Mouse (Mus musculus): ENCODE measurements around the gene Stat5a. TPM values are rescaled to one million over a fixed set of nuclear protein-coding genes. Genes with fewer than 3 reads are reported as not detected.

The Stat5a gene
- polyA plus RNA-seq, 1 experiment from 2014 or later, result 4.5 TPM

- no peak overlapping the region for H3K4me3 ChIP-seq (ENCODE audit: low read length)
- no peaks in the 10 kb centered on the region for H3K4me1 ChIP-seq (ENCODE audit: insufficient read depth, low read length)
- H3K9me3 ChIP-seq (ENCODE audit: low read length), result no peaks in the 10 kb centered on the region
- ATAC-seq (ENCODE audit: low FRiP score, low TSS enrichment), result no peak
- WGBS, result 74% methylated on average over 8 of the region's 8 CpGs
- no peaks in the 10 kb centered on the region for H3K27me3 ChIP-seq (ENCODE audit: insufficient read depth, low read length)
- no peak overlapping the region for H3K9ac ChIP-seq (replicated peaks; ENCODE audit: low read length)
- H3K36me3 ChIP-seq (ENCODE audit: insufficient read depth, low read length), result no peaks in the 10 kb centered on the region
- H3K4me2 ChIP-seq (replicated peaks; ENCODE audit: low read depth, low read length), result no peak overlapping the region
- no peak overlapping the region for H3K27ac ChIP-seq (ENCODE audit: low read length)
Observed at GRCm38 (mm10) chr11:100870968-100871350, 11.8 kb downstream of the Stat5a start.

GRCm38 (mm10) chr11:100875761-100876160 is 16.6 kb downstream of the Stat5a start:
- WGBS, result 60% methylated on average over 3 of the region's 3 CpGs
- no peak for ATAC-seq (ENCODE audit: low FRiP score, low TSS enrichment)

GRCm38 (mm10) chr11:100879321-100880078 is 20.3 kb downstream of the Stat5a start:
- Histone ChIP-seq H3K4me2 (replicated peaks; ENCODE audit: low read depth, low read length) (no peak overlapping the region), H3K9me3 (ENCODE audit: low read length) (no peaks in the 10 kb centered on the region), H3K27me3 (ENCODE audit: insufficient read depth, low read length) (no peaks in the 10 kb centered on the region), H3K9ac (replicated peaks; ENCODE audit: low read length) (no peak overlapping the region), H3K36me3 (ENCODE audit: insufficient read depth, low read length) (no peaks in the 10 kb centered on the region), H3K27ac (ENCODE audit: low read length) (no peak overlapping the region), H3K4me1 (ENCODE audit: insufficient read depth, low read length) (no peaks in the 10 kb centered on the region), H3K4me3 (ENCODE audit: low read length) (no peak overlapping the region)
- ATAC-seq (ENCODE audit: low FRiP score, low TSS enrichment), result no peak
- WGBS, result 86% methylated on average over 15 of the region's 15 CpGs

More at GRCm38 (mm10) chr11:100875761-100876160, 16.6 kb downstream of the Stat5a start:
- Histone ChIP-seq H3K27ac (ENCODE audit: low read length) (no peak overlapping the region), H3K9me3 (ENCODE audit: low read length) (no peaks in the 10 kb centered on the region), H3K4me2 (replicated peaks; ENCODE audit: low read depth, low read length) (no peak overlapping the region), H3K4me1 (ENCODE audit: insufficient read depth, low read length) (no peaks in the 10 kb centered on the region), H3K4me3 (ENCODE audit: low read length) (no peak overlapping the region), H3K27me3 (ENCODE audit: insufficient read depth, low read length) (no peaks in the 10 kb centered on the region), H3K9ac (replicated peaks; ENCODE audit: low read length) (no peak overlapping the region), H3K36me3 (ENCODE audit: insufficient read depth, low read length) (no peaks in the 10 kb centered on the region)

GRCm38 (mm10) chr11:100883640-100884039 is 24.5 kb downstream of the Stat5a start:
- no peak for ATAC-seq (ENCODE audit: low FRiP score, low TSS enrichment)
- H3K27ac ChIP-seq (ENCODE audit: low read length), result no peak overlapping the region
- no peaks in the 10 kb centered on the region for H3K27me3 ChIP-seq (ENCODE audit: insufficient read depth, low read length)
- H3K4me1 ChIP-seq (ENCODE audit: insufficient read depth, low read length), result no peaks in the 10 kb centered on the region
- no peak overlapping the region for H3K9ac ChIP-seq (replicated peaks; ENCODE audit: low read length)
- no peaks in the 10 kb centered on the region for H3K9me3 ChIP-seq (ENCODE audit: low read length)
- H3K36me3 ChIP-seq (ENCODE audit: insufficient read depth, low read length), result peaks cover 4% of the 10 kb centered on the region; the same call in 1 of the 2 replicates
- 88% methylated on average over 10 of the region's 10 CpGs for WGBS
- no peak overlapping the region for H3K4me3 ChIP-seq (ENCODE audit: low read length)
- H3K4me2 ChIP-seq (replicated peaks; ENCODE audit: low read depth, low read length), result no peak overlapping the region

GRCm38 (mm10) chr11:100885472-100885871 is 26.3 kb downstream of the Stat5a start:
- no peaks in the 10 kb centered on the region for H3K9me3 ChIP-seq (ENCODE audit: low read length)
- H3K4me3 ChIP-seq (ENCODE audit: low read length), result no peak overlapping the region
- no peaks in the 10 kb centered on the region for H3K27me3 ChIP-seq (ENCODE audit: insufficient read depth, low read length)
- no peak overlapping the region for H3K27ac ChIP-seq (ENCODE audit: low read length)
- H3K4me2 ChIP-seq (replicated peaks; ENCODE audit: low read depth, low read length), result no peak overlapping the region
- no peak overlapping the region for H3K9ac ChIP-seq (replicated peaks; ENCODE audit: low read length)
- peaks cover 16% of the 10 kb centered on the region for H3K36me3 ChIP-seq (ENCODE audit: insufficient read depth, low read length)
- no peak for ATAC-seq (ENCODE audit: low FRiP score, low TSS enrichment)
- H3K4me1 ChIP-seq (ENCODE audit: insufficient read depth, low read length), result no peaks in the 10 kb centered on the region

- no peaks in the 10 kb centered on the region for H3K27me3 ChIP-seq (ENCODE audit: insufficient read depth, low read length)
- no peak for ATAC-seq (ENCODE audit: low FRiP score, low TSS enrichment)
- H3K4me2 ChIP-seq (replicated peaks; ENCODE audit: low read depth, low read length), result no peak overlapping the region
- H3K36me3 ChIP-seq (ENCODE audit: insufficient read depth, low read length), result peaks cover 16% of the 10 kb centered on the region
- 43% methylated on average over 8 of the region's 8 CpGs for WGBS
- no peak overlapping the region for H3K27ac ChIP-seq (ENCODE audit: low read length)
- no peak overlapping the region for H3K4me3 ChIP-seq (ENCODE audit: low read length)
- H3K9ac ChIP-seq (replicated peaks; ENCODE audit: low read length), result no peak overlapping the region
- H3K9me3 ChIP-seq (ENCODE audit: low read length), result no peaks in the 10 kb centered on the region
- no peaks in the 10 kb centered on the region for H3K4me1 ChIP-seq (ENCODE audit: insufficient read depth, low read length)
Observed at GRCm38 (mm10) chr11:100886188-100886740, 27.1 kb downstream of the Stat5a start.

GRCm38 (mm10) chr11:100887236-100887635 is 28.1 kb downstream of the Stat5a start:
- no peak for ATAC-seq (ENCODE audit: low FRiP score, low TSS enrichment)
- WGBS, result 82% methylated on average over 4 of the region's 4 CpGs

GRCm38 (mm10) chr11:100887764-100888163 is 28.6 kb downstream of the Stat5a start:
- ATAC-seq (ENCODE audit: low FRiP score, low TSS enrichment), result no peak
- no peaks in the 10 kb centered on the region for H3K9me3 ChIP-seq (ENCODE audit: low read length)
- H3K27me3 ChIP-seq (ENCODE audit: insufficient read depth, low read length), result no peaks in the 10 kb centered on the region
- no peaks in the 10 kb centered on the region for H3K4me1 ChIP-seq (ENCODE audit: insufficient read depth, low read length)
- H3K4me2 ChIP-seq (replicated peaks; ENCODE audit: low read depth, low read length), result no peak overlapping the region
- H3K27ac ChIP-seq (ENCODE audit: low read length), result no peak overlapping the region
- no peak overlapping the region for H3K9ac ChIP-seq (replicated peaks; ENCODE audit: low read length)
- H3K4me3 ChIP-seq (ENCODE audit: low read length), result no peak overlapping the region
- WGBS, result 79% methylated on average over 3 of the region's 3 CpGs
- peaks cover 16% of the 10 kb centered on the region for H3K36me3 ChIP-seq (ENCODE audit: insufficient read depth, low read length)

More at GRCm38 (mm10) chr11:100887236-100887635, 28.1 kb downstream of the Stat5a start:
- no peak overlapping the region for H3K9ac ChIP-seq (replicated peaks; ENCODE audit: low read length)
- no peak overlapping the region for H3K27ac ChIP-seq (ENCODE audit: low read length)
- H3K36me3 ChIP-seq (ENCODE audit: insufficient read depth, low read length), result peaks cover 16% of the 10 kb centered on the region
- H3K9me3 ChIP-seq (ENCODE audit: low read length), result no peaks in the 10 kb centered on the region
- H3K4me3 ChIP-seq (ENCODE audit: low read length), result no peak overlapping the region
- H3K4me2 ChIP-seq (replicated peaks; ENCODE audit: low read depth, low read length), result no peak overlapping the region
- no peaks in the 10 kb centered on the region for H3K4me1 ChIP-seq (ENCODE audit: insufficient read depth, low read length)
- no peaks in the 10 kb centered on the region for H3K27me3 ChIP-seq (ENCODE audit: insufficient read depth, low read length)

GRCm38 (mm10) chr11:100888348-100888820 is 29.2 kb downstream of the Stat5a start:
- no peak for ATAC-seq (ENCODE audit: low FRiP score, low TSS enrichment)
- Histone ChIP-seq H3K27ac (ENCODE audit: low read length) (no peak overlapping the region), H3K4me1 (ENCODE audit: insufficient read depth, low read length) (no peaks in the 10 kb centered on the region), H3K4me3 (ENCODE audit: low read length) (no peak overlapping the region), H3K9me3 (ENCODE audit: low read length) (no peaks in the 10 kb centered on the region), H3K4me2 (replicated peaks; ENCODE audit: low read depth, low read length) (no peak overlapping the region), H3K9ac (replicated peaks; ENCODE audit: low read length) (no peak overlapping the region), H3K27me3 (ENCODE audit: insufficient read depth, low read length) (no peaks in the 10 kb centered on the region), H3K36me3 (ENCODE audit: insufficient read depth, low read length) (peaks cover 16% of the 10 kb centered on the region)
- WGBS, result 37% methylated on average over 10 of the region's 10 CpGs

- no peak for ATAC-seq (ENCODE audit: low FRiP score, low TSS enrichment)
- no peaks in the 10 kb centered on the region for H3K27me3 ChIP-seq (ENCODE audit: insufficient read depth, low read length)
- H3K27ac ChIP-seq (ENCODE audit: low read length), result no peak overlapping the region
- 89% methylated on average over 6 of the region's 6 CpGs for WGBS
- H3K9me3 ChIP-seq (ENCODE audit: low read length), result no peaks in the 10 kb centered on the region
- no peak overlapping the region for H3K9ac ChIP-seq (replicated peaks; ENCODE audit: low read length)
- no peaks in the 10 kb centered on the region for H3K4me1 ChIP-seq (ENCODE audit: insufficient read depth, low read length)
- H3K36me3 ChIP-seq (ENCODE audit: insufficient read depth, low read length), result peaks cover 16% of the 10 kb centered on the region
- no peak overlapping the region for H3K4me2 ChIP-seq (replicated peaks; ENCODE audit: low read depth, low read length)
- no peak overlapping the region for H3K4me3 ChIP-seq (ENCODE audit: low read length)
Observed at GRCm38 (mm10) chr11:100890481-100890880, 31.3 kb downstream of the Stat5a start.

Measured in kidney, embryonic 16.5 days (tissue).